Mouse (Mus musculus) small intestine, adult 10 weeks (tissue): ENCODE data around the gene Ccnc. TPM values are rescaled to one million over a fixed set of nuclear protein-coding genes. Genes with fewer than 3 reads are reported as not detected.

Source experiments
- polyA plus RNA-seq: library from polyadenylated mRNA; stranded (reverse); fragments of 350-450 nt; fragmentation: Illumina TruSeq; extraction: RNeasy Lipid Tissue Mini Kit (QIAGEN cat#74804); gene quantifications from one replicate; pipeline ENCODE4 v1.2.3, GENCODE M21; 2014; ENCODE audit warnings: low replicate concordance

Gene Ccnc
- polyA plus RNA-seq = 65.4 TPM

GRCm38 (mm10) chr4:21727615-21728165, at the start of gene Ccnc:
Gene Ccnc, plus strand, starts transcription at chr4:21727701.

DNA sequence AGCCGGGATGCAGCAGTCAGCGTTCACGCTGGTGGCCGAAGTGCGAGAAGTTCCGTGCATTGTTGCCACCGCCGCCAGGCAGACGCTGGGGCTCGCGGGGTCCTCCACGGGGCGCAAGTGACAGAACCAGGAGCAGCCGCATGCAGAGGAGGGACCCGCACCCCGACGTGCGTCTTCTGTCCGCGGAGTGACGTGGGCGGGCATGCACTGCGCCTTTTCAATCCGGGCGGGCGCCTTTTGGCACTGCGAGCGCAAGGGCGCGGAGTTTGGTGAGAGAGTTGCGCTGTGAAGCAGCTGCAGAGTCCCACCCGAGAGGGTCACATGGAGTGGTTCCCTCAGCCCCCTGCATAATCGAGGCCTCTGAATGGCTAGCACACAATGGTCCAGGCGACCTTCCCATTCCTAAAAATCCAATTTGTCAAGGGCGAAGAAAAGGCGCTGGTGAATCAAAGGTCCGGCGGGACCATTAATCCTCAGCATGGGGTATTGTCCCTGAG, 41.9 kb upstream of the Ccnc start, which contains the start of gene Prdm13:
Prdm13 (minus strand) TSS at position 369 of the 497 bp plus-strand sequence.

GRCm38 (mm10) chr4:21766863-21767304, 39.4 kb downstream of the Ccnc start, which contains the start of the genes Usp45 and Tstd3:
Gene Usp45, plus strand, starts transcription at chr4:21767156.
Gene Tstd3, minus strand, starts transcription at chr4:21767212.

Other genes with a start within 250 kb of the Ccnc start
- not detected for gene Prdm13, start 41.7 kb upstream of the Ccnc start, polyA plus RNA-seq
- gene Usp45, start 39.5 kb downstream of the Ccnc start, polyA plus RNA-seq = 49.9 TPM
- 129 TPM for gene Tstd3, start 39.5 kb downstream of the Ccnc start, polyA plus RNA-seq
- gene Pnisr, start 119.9 kb downstream of the Ccnc start, polyA plus RNA-seq = 184 TPM
- 7.4 TPM for gene Coq3, start 152.0 kb downstream of the Ccnc start, polyA plus RNA-seq
- gene Faxc, start 203.6 kb downstream of the Ccnc start, polyA plus RNA-seq = 1.4 TPM